Mouse (Mus musculus): ENCODE results near the gene Tap1.

- TF ChIP-seq CTCF (IDR thresholded peaks at IDR 0.05; ENCODE audit: low read depth, low read length) (no peak), GATA1 (IDR thresholded peaks at IDR 0.05; ENCODE audit: borderline replicate concordance, low read length) (no peak), TAL1 (conservative IDR thresholded peaks at IDR 0.05; ENCODE audit: low read depth, low read length) (no peak), POLR2AphosphoS5 (IDR thresholded peaks at IDR 0.05; ENCODE audit: insufficient replicate concordance, low read depth, low read length) (no peak)
Measured at GRCm38 (mm10) chr17:34143033-34143432, 44.3 kb upstream of the Tap1 start, which contains the start of gene H2-DMb2.
